In the genomic region with DNA sequence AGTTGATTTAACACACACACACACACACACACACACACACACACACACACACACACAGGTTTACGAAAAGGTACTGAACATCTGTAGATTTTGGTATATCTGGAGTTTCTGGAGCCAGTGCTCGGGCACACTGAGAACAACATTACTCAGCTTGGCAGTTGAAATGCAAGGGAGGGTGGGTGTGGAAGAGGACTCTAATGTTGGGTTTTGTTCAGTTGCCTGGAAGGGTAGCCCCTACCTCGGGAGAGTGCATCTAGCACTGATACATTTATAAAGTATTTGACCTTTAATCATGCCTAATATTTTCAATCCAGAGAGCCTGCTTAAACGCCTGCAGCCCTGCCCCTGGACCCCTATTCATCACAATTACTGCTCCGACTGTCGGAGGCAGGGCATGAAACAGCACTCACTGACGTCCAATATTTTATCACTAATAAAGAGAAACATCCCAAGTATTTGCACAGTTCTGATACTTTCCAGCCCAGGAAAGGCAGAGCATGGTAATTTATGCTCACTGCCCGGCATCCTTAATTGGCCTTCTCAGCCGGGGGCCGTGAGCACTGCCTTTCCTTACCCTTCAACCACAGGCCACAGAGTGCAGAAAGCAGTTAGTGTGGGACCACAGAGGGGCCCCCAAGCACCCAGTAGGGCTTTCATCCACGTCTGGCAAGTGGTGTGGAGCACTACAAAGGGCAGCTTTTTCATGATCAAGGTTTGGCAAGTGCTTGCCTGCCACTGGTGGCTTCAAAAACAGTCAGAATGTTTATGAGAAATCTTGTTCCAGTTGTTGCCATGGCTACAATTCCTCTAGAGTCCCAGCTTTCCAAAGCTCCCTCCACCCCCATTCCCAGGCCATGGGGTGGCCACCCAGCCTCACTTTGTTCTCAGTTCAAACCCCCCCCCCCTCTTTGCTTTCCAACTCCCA, we compare ENCODE assay signal across 9 mouse cellular contexts.
A peak's percentile ranks its signal among the peaks of the same experiment; 100 is the strongest.
DNase-seq lines count a peak whose midpoint lies in the region; ATAC-seq and TF ChIP-seq lines count a peak whose summit lies in the region.
"Had no signal": no experiment of that assay in that cellular context is flagged by ENCODE, and none has a peak within 500 bp of the region (broad histone marks: within the 10 kb centered on the region; RNA-seq: fewer than 3 reads in every experiment).

No protein-coding gene starts in this region.

- H3K27ac ChIP-seq in hindbrain, embryonic 15.5 days (replicated peaks): no peak overlapping the region
- peak overlapping the region; percentile 59 for H3K27ac ChIP-seq in limb, embryonic 12.5 days
- H3K27ac ChIP-seq: macrophage had no signal

- H3K4me2 ChIP-seq in hindbrain, embryonic 15.5 days: no peak overlapping the region
- H3K4me2 ChIP-seq in limb, embryonic 12.5 days: no peak overlapping the region

- no peaks in the 10 kb centered on the region for H3K36me3 ChIP-seq in hindbrain, embryonic 15.5 days
- no peaks in the 10 kb centered on the region for H3K36me3 ChIP-seq in limb, embryonic 12.5 days

- DNase-seq in embryo, embryonic 10 days (ENCODE audit: low spot score): peak; percentile 60
- DNase-seq in embryo, embryonic 9.5 days (ENCODE audit: extremely low spot score): no peak
- peak; percentile 59 for DNase-seq in brain, embryonic 14.5 days (ENCODE audit: low read depth)
- no peak for DNase-seq in retina, postnatal 1 day
- DNase-seq in layer of hippocampus, postnatal 14 days (ENCODE audit: low spot score in 2 of 2): no peak
- no peak for DNase-seq in spleen, postnatal 36 days (ENCODE audit: low spot score in 2 of 2)

- TF ChIP-seq CTCF in brain, embryonic 14.5 days (IDR thresholded peaks at IDR 0.05; ENCODE audit: borderline replicate concordance, extremely low read depth, insufficient read depth, insufficient read length): no peak

- H3K9ac ChIP-seq in hindbrain, embryonic 15.5 days: no peak overlapping the region
- H3K9ac ChIP-seq in limb, embryonic 12.5 days (replicated peaks): no peak overlapping the region

- ATAC-seq in hindbrain, embryonic 15.5 days (ENCODE audit: low FRiP score, low read depth): peak; percentile 66; the same call in 1 of the 2 replicates
- peak; percentile 56; the same call in 1 of the 2 replicates for ATAC-seq in limb, embryonic 12.5 days (ENCODE audit: insufficient number of reproducible peaks, insufficient read depth, low FRiP score, low TSS enrichment, low read depth)

- no peak for TF ChIP-seq POLR2A in brain, embryonic 14.5 days (IDR thresholded peaks at IDR 0.05; ENCODE audit: borderline replicate concordance, extremely low read depth, insufficient read depth, insufficient read length, poor library complexity, severe bottlenecking)

- peaks cover 18% of the 10 kb centered on the region for H3K4me1 ChIP-seq in hindbrain, embryonic 15.5 days (replicated peaks)
- H3K4me1 ChIP-seq in limb, embryonic 12.5 days (replicated peaks): peaks cover 35% of the 10 kb centered on the region

- no peak overlapping the region for H3K4me3 ChIP-seq in hindbrain, embryonic 15.5 days
- H3K4me3 ChIP-seq in limb, embryonic 12.5 days (replicated peaks): no peak overlapping the region

- 21% methylated on average over 11 of the region's 11 CpGs for WGBS in hindbrain, embryonic 15.5 days
- 9% methylated on average over 11 of the region's 11 CpGs for WGBS in limb, embryonic 12.5 days

- no peaks in the 10 kb centered on the region for H3K27me3 ChIP-seq in hindbrain, embryonic 15.5 days
- H3K27me3 ChIP-seq in limb, embryonic 12.5 days: peaks cover 61% of the 10 kb centered on the region

- H3K9me3 ChIP-seq in hindbrain, embryonic 15.5 days: no peaks in the 10 kb centered on the region
- no peaks in the 10 kb centered on the region for H3K9me3 ChIP-seq in limb, embryonic 12.5 days

Comparison
In these comparisons a context has a peak if more than half of its experiments do, and no peak if none do; other contexts are left out.
1. DNase-seq: peak in embryo, embryonic 10 days (single experiment) and brain, embryonic 14.5 days (single experiment); none in embryo, embryonic 9.5 days (single experiment), retina, postnatal 1 day (single experiment), layer of hippocampus, postnatal 14 days (0 of 2) and spleen, postnatal 36 days (0 of 2).